Mouse (Mus musculus): Measurements from ENCODE around the gene Denr. TPM values are rescaled to one million over a fixed set of nuclear protein-coding genes. Genes with fewer than 3 reads are reported as not detected.

Gene Denr
- polyA plus RNA-seq, 1 experiment from 2014 or later, result 130 TPM

GRCm38 (mm10) chr5:123932927-123933326, 26.0 kb downstream of the Denr start:
- Histone ChIP-seq H3K4me2 (ENCODE audit: low read depth, low read length) (no peak overlapping the region), H3K4me1 (ENCODE audit: control insufficient read depth, insufficient read depth, low read length) (no peaks in the 10 kb centered on the region), H3K27me3 (ENCODE audit: control insufficient read depth, insufficient read depth, low read length) (no peaks in the 10 kb centered on the region), H3K9ac (replicated peaks; ENCODE audit: low read depth, low read length) (no peak overlapping the region), H3K36me3 (ENCODE audit: control insufficient read depth, insufficient read depth, low read length) (peaks cover 5% of the 10 kb centered on the region), H3K27ac (ENCODE audit: low read depth, low read length) (no peak overlapping the region), H3K9me3 (ENCODE audit: control insufficient read depth, low read length) (no peaks in the 10 kb centered on the region), H3K4me3 (ENCODE audit: low read depth, low read length) (no peak overlapping the region)
- no peak for ATAC-seq (ENCODE audit: low read depth)

DNA sequence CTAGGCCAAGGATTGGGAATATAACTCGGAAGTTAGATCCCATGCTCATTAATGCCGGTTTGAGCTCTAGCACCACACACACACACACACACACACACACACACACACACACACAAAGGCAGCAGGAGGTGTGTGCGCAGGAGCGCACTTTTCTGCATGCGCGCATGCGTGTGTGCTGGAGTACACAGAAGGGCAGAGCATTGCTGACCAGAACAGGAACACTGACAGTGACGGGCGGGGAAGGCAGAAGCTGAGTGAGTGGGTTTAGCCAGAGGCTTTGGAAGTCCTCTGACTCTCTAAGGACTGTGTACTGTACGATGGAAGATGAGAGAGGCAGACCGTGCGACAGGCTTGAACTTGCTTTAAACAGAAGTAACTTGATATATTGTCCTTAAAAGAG, 26.6 kb downstream of the Denr start:
- Histone ChIP-seq H3K9ac (replicated peaks; ENCODE audit: low read depth, low read length) (no peak overlapping the region), H3K4me1 (ENCODE audit: control insufficient read depth, insufficient read depth, low read length) (no peaks in the 10 kb centered on the region), H3K9me3 (ENCODE audit: control insufficient read depth, low read length) (no peaks in the 10 kb centered on the region), H3K36me3 (ENCODE audit: control insufficient read depth, insufficient read depth, low read length) (no peaks in the 10 kb centered on the region), H3K4me3 (ENCODE audit: low read depth, low read length) (no peak overlapping the region), H3K27me3 (ENCODE audit: control insufficient read depth, insufficient read depth, low read length) (no peaks in the 10 kb centered on the region), H3K4me2 (ENCODE audit: low read depth, low read length) (no peak overlapping the region), H3K27ac (ENCODE audit: low read depth, low read length) (no peak overlapping the region)
- 93% methylated on average over 12 of the region's 12 CpGs for WGBS
- no peak for ATAC-seq (ENCODE audit: low read depth)

GRCm38 (mm10) chr5:123933957-123934591, 27.1 kb downstream of the Denr start:
- Histone ChIP-seq H3K4me1 (ENCODE audit: control insufficient read depth, insufficient read depth, low read length) (no peaks in the 10 kb centered on the region), H3K4me3 (ENCODE audit: low read depth, low read length) (no peak overlapping the region), H3K36me3 (ENCODE audit: control insufficient read depth, insufficient read depth, low read length) (no peaks in the 10 kb centered on the region), H3K9me3 (ENCODE audit: control insufficient read depth, low read length) (no peaks in the 10 kb centered on the region), H3K27me3 (ENCODE audit: control insufficient read depth, insufficient read depth, low read length) (no peaks in the 10 kb centered on the region), H3K9ac (replicated peaks; ENCODE audit: low read depth, low read length) (no peak overlapping the region), H3K4me2 (ENCODE audit: low read depth, low read length) (no peak overlapping the region), H3K27ac (ENCODE audit: low read depth, low read length) (no peak overlapping the region)
- ATAC-seq (ENCODE audit: low read depth), result no peak
- 40% methylated on average over 18 of the region's 18 CpGs for WGBS

- WGBS, result 92% methylated on average over 5 of the region's 5 CpGs
- Histone ChIP-seq H3K36me3 (ENCODE audit: control insufficient read depth, insufficient read depth, low read length) (no peaks in the 10 kb centered on the region), H3K4me1 (ENCODE audit: control insufficient read depth, insufficient read depth, low read length) (no peaks in the 10 kb centered on the region), H3K27me3 (ENCODE audit: control insufficient read depth, insufficient read depth, low read length) (no peaks in the 10 kb centered on the region), H3K4me2 (ENCODE audit: low read depth, low read length) (no peak overlapping the region), H3K4me3 (ENCODE audit: low read depth, low read length) (no peak overlapping the region), H3K27ac (ENCODE audit: low read depth, low read length) (no peak overlapping the region), H3K9ac (replicated peaks; ENCODE audit: low read depth, low read length) (no peak overlapping the region), H3K9me3 (ENCODE audit: control insufficient read depth, low read length) (no peaks in the 10 kb centered on the region)
- no peak for ATAC-seq (ENCODE audit: low read depth)
Measured at GRCm38 (mm10) chr5:123935931-123936330, 29.0 kb downstream of the Denr start.

- no peaks in the 10 kb centered on the region for H3K4me1 ChIP-seq (ENCODE audit: control insufficient read depth, insufficient read depth, low read length)
- no peak overlapping the region for H3K4me3 ChIP-seq (ENCODE audit: low read depth, low read length)
- no peak overlapping the region for H3K9ac ChIP-seq (replicated peaks; ENCODE audit: low read depth, low read length)
- H3K4me2 ChIP-seq (ENCODE audit: low read depth, low read length), result no peak overlapping the region
- no peaks in the 10 kb centered on the region for H3K27me3 ChIP-seq (ENCODE audit: control insufficient read depth, insufficient read depth, low read length)
- no peaks in the 10 kb centered on the region for H3K9me3 ChIP-seq (ENCODE audit: control insufficient read depth, low read length)
- H3K36me3 ChIP-seq (ENCODE audit: control insufficient read depth, insufficient read depth, low read length), result no peaks in the 10 kb centered on the region
- ATAC-seq (ENCODE audit: low read depth), result no peak
- 90% methylated on average over 5 of the region's 5 CpGs for WGBS
- H3K27ac ChIP-seq (ENCODE audit: low read depth, low read length), result no peak overlapping the region
Measured at GRCm38 (mm10) chr5:123938479-123938878, 31.5 kb downstream of the Denr start.

GRCm38 (mm10) chr5:123946546-123946945, 39.6 kb downstream of the Denr start:
- ATAC-seq (ENCODE audit: low read depth), result no peak
- Histone ChIP-seq H3K36me3 (ENCODE audit: control insufficient read depth, insufficient read depth, low read length) (no peaks in the 10 kb centered on the region), H3K9ac (replicated peaks; ENCODE audit: low read depth, low read length) (no peak overlapping the region), H3K4me2 (ENCODE audit: low read depth, low read length) (no peak overlapping the region), H3K27ac (ENCODE audit: low read depth, low read length) (no peak overlapping the region), H3K4me1 (ENCODE audit: control insufficient read depth, insufficient read depth, low read length) (no peaks in the 10 kb centered on the region), H3K4me3 (ENCODE audit: low read depth, low read length) (no peak overlapping the region), H3K9me3 (ENCODE audit: control insufficient read depth, low read length) (no peaks in the 10 kb centered on the region), H3K27me3 (ENCODE audit: control insufficient read depth, insufficient read depth, low read length) (no peaks in the 10 kb centered on the region)
- WGBS, result 72% methylated on average over 4 of the region's 4 CpGs

GRCm38 (mm10) chr5:123947041-123947761, 40.2 kb downstream of the Denr start:
- ATAC-seq (ENCODE audit: low read depth), result no peak
- WGBS, result 53% methylated on average over 7 of the region's 7 CpGs
- H3K9ac ChIP-seq (replicated peaks; ENCODE audit: low read depth, low read length), result no peak overlapping the region
- H3K4me2 ChIP-seq (ENCODE audit: low read depth, low read length), result no peak overlapping the region
- H3K4me3 ChIP-seq (ENCODE audit: low read depth, low read length), result no peak overlapping the region
- no peaks in the 10 kb centered on the region for H3K27me3 ChIP-seq (ENCODE audit: control insufficient read depth, insufficient read depth, low read length)
- no peaks in the 10 kb centered on the region for H3K9me3 ChIP-seq (ENCODE audit: control insufficient read depth, low read length)
- no peak overlapping the region for H3K27ac ChIP-seq (ENCODE audit: low read depth, low read length)
- H3K36me3 ChIP-seq (ENCODE audit: control insufficient read depth, insufficient read depth, low read length), result no peaks in the 10 kb centered on the region
- H3K4me1 ChIP-seq (ENCODE audit: control insufficient read depth, insufficient read depth, low read length), result no peaks in the 10 kb centered on the region

DNA sequence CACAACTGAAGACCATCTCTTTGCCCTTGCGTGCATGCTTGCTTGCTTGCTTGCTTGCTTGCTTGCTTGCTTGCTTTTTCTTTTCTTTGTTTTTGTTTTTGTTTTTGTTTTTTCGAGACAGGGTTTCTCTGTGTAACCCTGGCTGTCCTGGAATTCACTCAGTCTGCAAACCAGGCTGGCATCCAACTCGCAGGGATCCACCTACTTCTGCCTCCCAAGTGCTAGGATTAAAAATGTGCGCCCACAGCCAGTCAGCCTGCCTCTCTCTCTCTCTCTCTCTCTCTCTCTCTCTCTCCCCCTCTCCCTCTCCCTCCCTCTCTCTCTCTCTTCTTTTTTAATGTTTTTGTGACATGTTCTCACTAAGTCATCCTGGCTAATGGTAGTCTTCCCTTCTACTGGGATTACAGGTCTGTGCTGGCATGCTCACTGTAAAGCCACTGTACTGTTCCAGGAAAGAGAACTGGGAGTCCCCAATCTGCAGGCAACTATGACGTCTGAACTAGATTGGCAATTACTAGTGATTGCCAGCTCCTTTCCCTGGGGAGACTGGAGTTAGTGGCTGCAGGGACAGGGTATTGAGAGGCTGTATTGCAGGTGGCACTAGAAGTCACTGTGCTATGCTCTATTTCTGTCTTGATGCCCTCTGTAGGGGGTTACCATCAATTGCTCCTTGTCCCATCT, 45.5 kb downstream of the Denr start:
- WGBS, result 60% methylated on average over 5 of the region's 5 CpGs
- Histone ChIP-seq H3K9me3 (ENCODE audit: control insufficient read depth, low read length) (no peaks in the 10 kb centered on the region), H3K27me3 (ENCODE audit: control insufficient read depth, insufficient read depth, low read length) (no peaks in the 10 kb centered on the region), H3K4me1 (ENCODE audit: control insufficient read depth, insufficient read depth, low read length) (no peaks in the 10 kb centered on the region), H3K9ac (replicated peaks; ENCODE audit: low read depth, low read length) (no peak overlapping the region), H3K4me3 (ENCODE audit: low read depth, low read length) (no peak overlapping the region), H3K4me2 (ENCODE audit: low read depth, low read length) (no peak overlapping the region), H3K27ac (ENCODE audit: low read depth, low read length) (no peak overlapping the region; the same call in 1 of the 2 replicates), H3K36me3 (ENCODE audit: control insufficient read depth, insufficient read depth, low read length) (no peaks in the 10 kb centered on the region)
- ATAC-seq (ENCODE audit: low read depth), result no peak

DNA sequence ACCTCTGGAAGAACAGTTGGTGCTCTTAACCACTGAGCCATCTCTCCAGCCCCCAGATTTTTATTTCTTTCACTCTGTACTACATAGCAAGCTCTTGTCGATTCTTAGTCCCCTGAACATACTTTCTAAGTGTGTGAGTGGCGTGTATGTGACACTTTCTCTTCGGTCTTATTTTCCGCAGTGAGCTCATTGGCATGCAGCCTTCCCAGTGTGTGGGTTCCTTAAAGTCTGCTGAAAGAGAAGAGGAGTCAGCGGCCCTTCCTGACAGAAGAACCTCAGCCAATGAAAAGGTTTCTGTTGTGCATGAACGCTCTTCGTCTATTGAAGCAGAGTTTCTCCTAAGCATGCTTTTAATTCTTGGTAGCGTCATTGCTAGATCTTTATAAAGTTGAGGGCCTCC, 50.2 kb downstream of the Denr start:
- H3K4me3 ChIP-seq (ENCODE audit: low read depth, low read length), result no peak overlapping the region
- H3K9me3 ChIP-seq (ENCODE audit: control insufficient read depth, low read length), result no peaks in the 10 kb centered on the region
- no peaks in the 10 kb centered on the region for H3K36me3 ChIP-seq (ENCODE audit: control insufficient read depth, insufficient read depth, low read length)
- no peaks in the 10 kb centered on the region for H3K27me3 ChIP-seq (ENCODE audit: control insufficient read depth, insufficient read depth, low read length)
- no peaks in the 10 kb centered on the region for H3K4me1 ChIP-seq (ENCODE audit: control insufficient read depth, insufficient read depth, low read length)
- no peak overlapping the region for H3K9ac ChIP-seq (replicated peaks; ENCODE audit: low read depth, low read length)
- H3K27ac ChIP-seq (ENCODE audit: low read depth, low read length), result no peak overlapping the region
- 93% methylated on average over 8 of the region's 8 CpGs for WGBS
- ATAC-seq (ENCODE audit: low read depth), result no peak
- H3K4me2 ChIP-seq (ENCODE audit: low read depth, low read length), result no peak overlapping the region
